Mouse (Mus musculus) NIH3T3 (cell line): Measurements from ENCODE around the gene Ntng1.

ENCODE experiments used
- DNase-seq: peaks from one replicate; pipeline ENCODE4 v3.0.0-alpha.2; 2012; ENCODE audit warnings: low read depth

Gene Ntng1

GRCm38 (mm10) chr3:109918996-109919395, 224.8 kb downstream of the Ntng1 start:
- no peak for DNase-seq

GRCm38 (mm10) chr3:109917926-109918694, 225.7 kb downstream of the Ntng1 start:
- DNase-seq, result no peak

GRCm38 (mm10) chr3:109917077-109917476, 226.7 kb downstream of the Ntng1 start:
- DNase-seq, result no peak

GRCm38 (mm10) chr3:109914226-109914625, 229.6 kb downstream of the Ntng1 start:
- DNase-seq, result no peak

- DNase-seq, result no peak
These were observed 253.2 kb downstream of the Ntng1 start for GRCm38 (mm10) chr3:109890600-109890999.

- no peak for DNase-seq
These were observed 258.1 kb downstream of the Ntng1 start for GRCm38 (mm10) chr3:109885672-109886071.

- DNase-seq, result peak; percentile 32
These were observed 264.8 kb downstream of the Ntng1 start for GRCm38 (mm10) chr3:109879061-109879460.

- no peak for DNase-seq
These were observed 271.8 kb downstream of the Ntng1 start for GRCm38 (mm10) chr3:109871986-109872385.

GRCm38 (mm10) chr3:109858276-109858675, 285.5 kb downstream of the Ntng1 start:
- DNase-seq, result no peak

GRCm38 (mm10) chr3:109854449-109855155, 289.2 kb downstream of the Ntng1 start:
- no peak for DNase-seq

- no peak for DNase-seq
These were observed 297.2 kb downstream of the Ntng1 start for GRCm38 (mm10) chr3:109846660-109847059.

GRCm38 (mm10) chr3:109825806-109826205, 318.0 kb downstream of the Ntng1 start:
- no peak for DNase-seq

GRCm38 (mm10) chr3:109822803-109823474, 320.9 kb downstream of the Ntng1 start:
- no peak for DNase-seq

GRCm38 (mm10) chr3:109818821-109819685, 324.8 kb downstream of the Ntng1 start:
- no peak for DNase-seq

GRCm38 (mm10) chr3:109809065-109809464, 334.7 kb downstream of the Ntng1 start:
- DNase-seq, result no peak

- DNase-seq, result peak; percentile 6
These were observed 336.4 kb downstream of the Ntng1 start for GRCm38 (mm10) chr3:109807211-109807934.

GRCm38 (mm10) chr3:109804145-109804544, 339.7 kb downstream of the Ntng1 start:
- no peak for DNase-seq

GRCm38 (mm10) chr3:109803616-109804015, 340.2 kb downstream of the Ntng1 start:
- no peak for DNase-seq

GRCm38 (mm10) chr3:109797354-109797753, 346.5 kb downstream of the Ntng1 start:
- no peak for DNase-seq

- DNase-seq, result no peak
These were observed 360.6 kb downstream of the Ntng1 start for GRCm38 (mm10) chr3:109783231-109783630.

GRCm38 (mm10) chr3:109782289-109782951, 361.4 kb downstream of the Ntng1 start:
- no peak for DNase-seq
